Mouse (Mus musculus) CD4-positive naive resting alpha-beta T cell, adult 76 days (primary cell): Measurements from ENCODE around the gene Grb14. TPM values are rescaled to one million over a fixed set of nuclear protein-coding genes. Genes with fewer than 3 reads are reported as not detected.

Experiments
- total RNA-seq: library from RNA; stranded (reverse); gene quantifications from one replicate; pipeline ENCODE4 v1.2.4, GENCODE M21; 2023

Grb14 gene
- not detected for total RNA-seq

GRCm38 (mm10) chr2:65024887-65025286 is at the start of gene Grb14:
TSS of gene Grb14 (minus strand) at chr2:65024987.

Other genes with a start within 250 kb of the Grb14 start
- gene Cobll1, start 214.4 kb upstream of the Grb14 start, total RNA-seq: 5.6 TPM